Mouse (Mus musculus) lung, adult 2 months (tissue): ENCODE results near the gene Dusp19. TPM values are rescaled to one million over a fixed set of nuclear protein-coding genes. Genes with fewer than 3 reads are reported as not detected.

Source experiments
- DNase-seq: peaks from one replicate; pipeline ENCODE4 v3.0.0; 2022
- H3K4me1 ChIP-seq: fragments of 200-500 bp; 2 replicates; pipeline ENCODE4 v1.6.1; 2011; ENCODE audit warnings: low read length; ENCODE audit not compliant: control insufficient read depth, insufficient read depth
- H3K4me3 ChIP-seq: fragments of 200-500 bp; replicated peaks from 2 replicates; pipeline ENCODE3; 2011; ENCODE audit warnings: low read depth, mild to moderate bottlenecking, control low read depth, low read length; ENCODE audit errors: extremely low read depth
- CTCF ChIP-seq: fragments of 200-500 bp; IDR thresholded peaks from 2 replicates; pipeline ENCODE4 v1.5.1; 2011; ENCODE audit warnings: mild to moderate bottlenecking, low read length, control low read depth; ENCODE audit not compliant: insufficient read depth
- POLR2A ChIP-seq: fragments of 200-500 bp; IDR thresholded peaks from 2 replicates; pipeline ENCODE4 v1.6.1; 2011; ENCODE audit warnings: low read depth, mild to moderate bottlenecking, control low read depth, low read length, borderline replicate concordance; ENCODE audit errors: extremely low read depth
- WGBS: fragments of 180-500 bp; shearing (Covaris S2); methylation state at CpG from one replicate; pipeline ENCODE4 v1.1.7; 2018; 5-methylcytosine and 5-hydroxymethylcytosine counted together
- polyA plus RNA-seq: library from polyadenylated mRNA; depleted of rRNA; stranded (reverse); fragments of >200 nt; gene quantifications from 2 replicates; pipeline ENCODE4 v1.2.3, GENCODE M21; 2012; rRNA removed

Dusp19 gene
- 3.6 and 5.3 TPM in 2 replicates for polyA plus RNA-seq

DNA sequence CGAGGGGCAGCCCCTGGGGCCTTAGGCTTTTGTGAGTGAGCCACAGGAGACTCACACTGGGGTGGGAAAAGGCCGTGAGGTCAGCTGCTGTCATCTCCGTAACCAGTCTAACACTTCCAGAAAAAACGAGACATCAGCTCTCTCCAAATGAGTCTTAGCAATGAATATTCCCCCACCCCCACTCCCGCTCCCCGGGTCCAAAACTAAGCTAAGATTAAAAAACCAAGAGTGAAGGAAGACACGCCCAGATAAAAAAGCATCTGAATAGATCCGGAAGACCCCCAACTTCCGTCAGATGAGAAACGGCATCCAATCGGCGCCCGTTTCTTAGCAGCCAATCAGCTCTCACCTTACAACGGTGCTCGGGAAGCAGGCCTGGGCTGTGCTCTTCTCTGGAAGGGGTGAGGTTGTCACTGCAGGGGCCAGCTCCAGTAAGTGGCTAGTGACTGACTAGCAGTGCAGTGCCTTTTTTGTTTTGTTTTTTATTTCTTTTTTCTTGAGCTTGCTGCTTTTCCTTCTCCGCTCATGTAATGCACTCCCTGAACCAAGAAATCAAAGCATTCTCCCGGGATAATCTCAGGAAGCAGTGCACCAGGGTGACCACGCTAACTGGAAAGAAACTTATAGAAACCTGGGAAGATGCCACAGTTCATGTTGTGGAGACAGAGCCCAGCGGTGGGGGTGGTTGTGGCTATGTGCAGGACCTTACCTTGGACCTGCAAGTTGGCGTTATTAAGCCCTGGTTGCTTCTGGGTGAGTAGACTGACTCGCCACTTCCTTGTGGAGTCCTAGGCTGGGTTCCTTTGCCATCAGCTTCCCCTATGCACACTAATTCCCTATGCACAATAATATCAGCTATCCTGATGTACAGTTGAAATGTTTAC is at the start of gene Dusp19, which contains the start of gene Nup35:
TSS of gene Dusp19 (plus strand) at position 192 of the 884 bp plus-strand sequence.
TSS of gene Nup35 (plus strand) at position 383 of the 884 bp plus-strand sequence.
- Histone ChIP-seq H3K4me3 (peak within 1 kb of the TSS; percentile 77), H3K4me1 (no peaks in the 10 kb centered on the region; the same call in 1 of the 2 replicates)
- WGBS: under 1% methylated on average over 21 of the region's 21 CpGs
- no peak for TF ChIP-seq CTCF
- peak; percentile 93; the same call in 1 of the 2 replicates for TF ChIP-seq POLR2A
- peak; percentile 96 for DNase-seq

DNA sequence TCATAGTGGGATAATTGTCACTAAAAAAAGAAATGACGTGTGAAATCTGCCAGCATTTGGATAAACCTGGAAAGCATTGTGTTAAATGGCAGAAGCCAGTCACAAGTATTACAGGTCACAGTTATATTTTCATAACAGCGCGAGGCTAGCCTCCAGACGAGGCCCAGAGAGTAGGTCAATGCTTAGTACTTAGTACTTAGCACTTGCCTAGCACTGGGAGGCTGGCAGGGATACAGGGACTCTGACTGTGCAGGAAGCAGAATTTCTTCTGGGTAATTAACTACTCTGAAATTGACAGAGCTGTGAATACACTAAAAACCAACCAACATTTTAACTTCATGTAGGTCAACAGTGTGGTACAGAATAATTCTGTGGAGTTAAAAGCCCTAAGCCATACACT is 49.4 kb upstream of the Dusp19 start:
- no peak overlapping the region for H3K4me3 ChIP-seq
- TF ChIP-seq POLR2A (no peak), CTCF (no peak)
- H3K4me1 ChIP-seq: peaks cover 3% of the 10 kb centered on the region
- WGBS: 79% methylated on average over 4 of the region's 4 CpGs
- DNase-seq: no peak

DNA sequence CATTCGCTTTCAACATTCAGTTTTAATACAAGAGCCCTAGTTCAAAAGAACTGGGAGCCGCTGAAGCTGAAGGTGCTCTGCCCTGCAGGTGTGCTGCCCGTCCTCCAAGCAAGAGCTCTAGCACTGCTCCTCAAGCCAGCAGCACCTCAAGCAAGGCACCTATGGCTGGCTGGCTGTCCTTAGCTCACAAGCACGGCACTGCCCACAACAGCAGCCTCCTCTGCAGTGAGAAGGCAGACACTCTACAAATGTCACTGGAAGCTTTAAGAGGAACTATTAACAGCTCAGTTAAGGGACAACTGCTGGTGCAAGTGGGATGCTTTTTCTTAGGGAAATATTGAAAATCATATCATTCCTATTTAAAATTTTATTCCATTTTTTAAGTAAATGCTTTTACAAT is 46.2 kb upstream of the Dusp19 start:
- H3K4me1 ChIP-seq: peaks cover 3% of the 10 kb centered on the region
- no peak overlapping the region for H3K4me3 ChIP-seq
- no peak for TF ChIP-seq POLR2A
- WGBS: 52% methylated on average over 4 of the region's 4 CpGs
- no peak for DNase-seq

DNA sequence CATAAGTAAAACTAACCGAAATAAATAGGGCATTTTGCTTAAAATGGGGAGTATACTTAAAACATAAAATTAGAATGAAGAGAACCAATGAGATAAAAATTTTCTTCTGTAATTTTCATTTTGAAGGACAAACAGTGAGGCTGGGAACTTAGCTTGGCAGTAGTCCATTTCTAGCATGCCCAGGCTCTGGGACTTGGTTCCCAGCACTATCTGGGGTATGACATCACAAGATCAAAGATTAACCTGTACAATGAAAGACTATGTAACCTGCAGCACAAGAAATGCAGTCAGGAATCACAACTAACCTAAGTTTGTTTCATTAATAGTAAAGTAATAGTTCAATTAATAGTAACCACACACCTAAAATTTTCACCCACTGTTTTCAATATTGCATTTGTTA is 39.6 kb upstream of the Dusp19 start:
- no peak for DNase-seq
- 94% methylated on average over 1 of the region's 1 CpGs for WGBS
- H3K4me1 ChIP-seq: peaks cover 7% of the 10 kb centered on the region
- TF ChIP-seq CTCF (no peak), POLR2A (no peak)
- no peak overlapping the region for H3K4me3 ChIP-seq

DNA sequence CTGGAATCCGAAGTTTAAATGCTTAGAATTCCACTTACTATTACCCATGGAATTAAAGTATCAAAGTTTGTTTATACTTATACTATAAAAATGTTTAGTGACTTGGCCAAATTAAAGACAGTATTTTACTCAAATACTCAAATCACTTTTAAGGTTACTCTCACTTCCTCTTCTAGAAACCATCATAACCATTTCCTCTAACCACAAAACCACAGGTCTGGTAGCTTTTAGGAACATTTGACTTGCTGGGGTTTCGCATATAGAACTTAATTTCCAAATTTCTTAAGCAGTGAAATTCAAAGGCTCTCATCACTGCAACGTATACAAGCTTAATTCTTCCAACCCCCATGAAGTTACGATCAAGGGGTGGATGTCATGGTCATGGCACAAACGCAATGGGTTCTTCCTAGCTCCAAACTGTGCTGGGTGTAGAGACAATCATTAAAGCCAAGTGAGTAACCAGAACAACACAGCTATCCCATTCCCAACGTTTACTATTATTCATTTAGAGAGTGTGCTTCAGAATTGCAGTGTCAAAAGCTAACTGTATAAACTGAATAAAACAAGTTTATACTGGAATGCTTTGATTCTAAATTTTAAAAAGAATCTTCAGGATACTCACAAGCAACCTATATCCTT is 37.5 kb upstream of the Dusp19 start:
- no peak for DNase-seq
- Histone ChIP-seq H3K4me3 (peak overlapping the region; percentile 51), H3K4me1 (peaks cover 7% of the 10 kb centered on the region)
- 12% methylated on average over 6 of the region's 6 CpGs for WGBS
- TF ChIP-seq POLR2A: no peak
- TF ChIP-seq CTCF: no peak

DNA sequence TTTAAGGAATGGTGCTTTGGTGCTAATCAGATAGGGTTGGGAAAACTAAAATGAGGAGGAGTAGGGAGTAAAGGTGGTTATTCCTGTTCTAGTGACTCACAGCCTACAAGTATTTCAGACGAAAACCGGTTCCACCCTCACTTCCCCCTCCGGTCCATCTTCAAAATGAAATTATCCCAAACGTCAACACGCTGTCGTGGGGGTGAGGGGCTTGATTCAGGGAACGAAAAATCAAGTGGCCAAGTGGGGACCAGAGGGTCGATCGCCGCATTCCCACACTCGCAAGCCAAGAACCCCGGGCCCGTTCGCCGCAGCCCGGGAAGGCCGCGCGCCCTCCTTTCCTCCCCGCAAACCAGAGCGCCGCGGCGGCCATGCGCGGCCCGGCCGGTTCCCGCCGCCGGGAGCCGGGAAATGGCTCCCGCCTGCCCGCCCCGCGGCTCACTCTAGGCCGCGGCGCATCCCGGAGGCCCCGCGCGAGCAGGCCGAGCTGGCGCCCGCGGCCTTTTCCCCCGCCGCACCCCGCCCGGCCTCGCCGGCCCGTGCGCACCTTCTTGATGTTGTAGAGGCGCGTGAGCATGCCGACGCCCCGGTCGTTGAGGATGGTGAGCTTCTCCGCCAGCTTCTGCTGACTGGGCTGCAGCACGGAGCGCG is 36.4 kb upstream of the Dusp19 start:
- peak overlapping the region; percentile 99 for H3K4me3 ChIP-seq
- TF ChIP-seq CTCF (no peak), POLR2A (no peak)
- peaks cover 7% of the 10 kb centered on the region for H3K4me1 ChIP-seq
- under 1% methylated on average over 63 of the region's 65 CpGs for WGBS
- peak; percentile 59 for DNase-seq

DNA sequence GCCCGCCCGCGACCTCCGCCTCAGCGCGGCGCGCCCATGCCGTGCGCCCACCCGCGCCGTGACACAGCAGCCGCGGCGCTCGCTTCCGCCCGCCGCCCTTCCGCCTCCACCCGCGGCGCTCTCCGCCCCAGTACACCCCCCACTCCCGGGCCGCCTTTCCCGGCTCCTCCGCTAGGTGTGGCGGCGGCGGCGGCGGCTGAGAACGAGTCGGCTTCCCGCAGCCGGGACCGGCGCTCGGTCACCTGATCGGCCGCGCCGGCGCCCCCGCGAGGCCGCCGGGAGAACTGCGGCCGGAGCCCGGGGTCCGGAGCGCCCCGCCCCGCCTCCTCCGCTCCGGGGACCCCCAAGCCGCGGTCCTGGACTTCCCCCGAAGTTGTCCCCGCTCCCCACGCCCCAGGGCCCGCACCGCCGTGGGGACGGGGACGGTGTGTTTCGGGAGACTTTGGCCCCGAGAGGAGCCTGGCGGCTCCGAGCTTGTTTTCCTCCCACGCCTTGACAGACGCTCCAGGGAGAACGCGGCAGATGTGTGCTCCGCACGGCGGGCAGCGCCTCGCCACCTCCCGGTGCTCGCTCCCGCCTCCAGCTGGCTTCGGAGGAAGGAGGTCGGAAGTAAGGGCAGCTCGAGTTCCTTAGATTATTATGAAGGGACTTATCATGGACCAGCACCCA is 35.7 kb upstream of the Dusp19 start, which contains the start of gene Nckap1:
TSS of gene Nckap1 (minus strand) at position 338 of the 669 bp plus-strand sequence.
- H3K4me1 ChIP-seq: peaks cover 7% of the 10 kb centered on the region
- DNase-seq: peak; percentile 86
- WGBS: under 1% methylated on average over 79 of the region's 88 CpGs
- TF ChIP-seq POLR2A (peak; percentile 39; the same call in 1 of the 2 replicates), CTCF (no peak)
- H3K4me3 ChIP-seq: peak within 1 kb of the TSS; percentile 99

DNA sequence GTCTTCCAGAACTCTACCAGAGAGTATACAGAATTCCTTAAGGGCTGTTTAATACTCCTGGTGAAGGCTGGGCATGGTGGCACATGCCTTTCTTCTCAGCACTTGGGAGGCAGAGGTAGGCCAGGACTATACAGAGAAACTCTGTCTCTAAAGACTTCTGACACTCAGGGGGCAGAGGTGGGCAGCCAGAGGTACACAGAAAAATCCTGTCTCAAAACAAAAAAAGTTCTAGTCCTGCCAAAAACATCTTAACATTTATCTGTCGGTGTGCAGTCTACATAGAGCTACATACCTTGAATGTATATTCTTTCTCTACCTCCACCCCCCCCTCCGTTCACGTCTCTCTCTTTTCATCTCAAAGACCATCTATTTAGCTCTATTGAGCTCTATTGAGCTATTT is 34.5 kb upstream of the Dusp19 start:
- Histone ChIP-seq H3K4me1 (peaks cover 7% of the 10 kb centered on the region), H3K4me3 (no peak overlapping the region)
- DNase-seq: no peak
- 92% methylated on average over 3 of the region's 3 CpGs for WGBS
- TF ChIP-seq CTCF (no peak), POLR2A (no peak)
